Mouse (Mus musculus): ENCODE data around the gene Ebf3. TPM values are rescaled to one million over a fixed set of nuclear protein-coding genes. Genes with fewer than 3 reads are reported as not detected.

Gene Ebf3
- 0.91 and 1.8 TPM in 2 replicates for polyA plus RNA-seq (2012; rRNA removed)

GRCm38 (mm10) chr7:137313904-137314691 lies at the start of gene Ebf3:
Gene Ebf3, minus strand, starts transcription at chr7:137314445.

Other genes with a start within 250 kb of the Ebf3 start
- 13.6 and 16.1 TPM in 2 replicates for gene 9430038I01Rik, start 96.3 kb upstream of the Ebf3 start, polyA plus RNA-seq (2012; rRNA removed)
- gene Glrx3, start 123.2 kb upstream of the Ebf3 start, polyA plus RNA-seq (2012; rRNA removed): 43.0 and 46.1 TPM in 2 replicates